Mouse (Mus musculus) C2C12 (cell line): ENCODE data around the gene Pear1. TPM values are rescaled to one million over a fixed set of nuclear protein-coding genes. Genes with fewer than 3 reads are reported as not detected.

Experiments
- H3K27me3 ChIP-seq: one replicate; pipeline ENCODE4 v1.6.1; 2011; ENCODE audit not compliant: control insufficient read depth, insufficient read depth, insufficient read length
- H3K36me3 ChIP-seq: one replicate; pipeline ENCODE4 v1.6.1; 2011; ENCODE audit not compliant: control insufficient read depth, insufficient read depth
- H3K4me3 ChIP-seq: one replicate; pipeline ENCODE4 v1.5.1; 2011; ENCODE audit warnings: mild to moderate bottlenecking, control low read depth; ENCODE audit not compliant: poor library complexity, insufficient read depth, severe bottlenecking
- H3K79me2 ChIP-seq: one replicate; pipeline ENCODE4 v1.6.1; 2011; ENCODE audit not compliant: control insufficient read depth, insufficient read depth
- H3K79me3 ChIP-seq: one replicate; pipeline ENCODE4 v1.6.1; 2011; ENCODE audit warnings: low read depth, control low read depth
- H3ac ChIP-seq: one replicate; pipeline ENCODE3; 2011; ENCODE audit warnings: low read depth; ENCODE audit not compliant: control insufficient read depth, insufficient read length
- CEBPB ChIP-seq: IDR thresholded peaks from one replicate; pipeline ENCODE4 v1.6.1; 2011; ENCODE audit warnings: low read depth, mild to moderate bottlenecking, control low read depth, moderate library complexity
- CTCF ChIP-seq: IDR thresholded peaks from one replicate; pipeline ENCODE4 v1.5.1; 2011; ENCODE audit not compliant: control insufficient read depth, insufficient read depth, insufficient read length
- FOSL1 ChIP-seq: IDR thresholded peaks from one replicate; pipeline ENCODE4 v1.8.0; 2011; ENCODE audit warnings: mild to moderate bottlenecking, low read length; ENCODE audit not compliant: poor library complexity, insufficient read depth, severe bottlenecking
- MAX ChIP-seq: IDR thresholded peaks from one replicate; pipeline ENCODE4 v1.6.1; 2011; ENCODE audit warnings: mild to moderate bottlenecking, control low read depth
- MYOD1 ChIP-seq: IDR thresholded peaks from one replicate; pipeline ENCODE4 v1.6.1; 2011; ENCODE audit warnings: low read depth; ENCODE audit not compliant: control insufficient read depth, insufficient read length
- MYOG ChIP-seq: IDR thresholded peaks from one replicate; pipeline ENCODE4 v1.6.1; 2011; ENCODE audit not compliant: control insufficient read depth, insufficient read length; ENCODE audit errors: extremely low read depth
- USF1 ChIP-seq: IDR thresholded peaks from one replicate; pipeline ENCODE4 v1.6.1; 2011; ENCODE audit warnings: low read depth, mild to moderate bottlenecking, control low read depth, moderate library complexity
- polyA plus RNA-seq: library from polyadenylated mRNA; unstranded; fragments of >200 nt; fragmentation: generic; extraction: Trizol; gene quantifications from one replicate; pipeline ENCODE4 v1.2.1, GENCODE M21; 2012; ENCODE audit warnings: missing spikeins

Gene Pear1
- polyA plus RNA-seq, 1 experiment: 1.7 TPM

DNA sequence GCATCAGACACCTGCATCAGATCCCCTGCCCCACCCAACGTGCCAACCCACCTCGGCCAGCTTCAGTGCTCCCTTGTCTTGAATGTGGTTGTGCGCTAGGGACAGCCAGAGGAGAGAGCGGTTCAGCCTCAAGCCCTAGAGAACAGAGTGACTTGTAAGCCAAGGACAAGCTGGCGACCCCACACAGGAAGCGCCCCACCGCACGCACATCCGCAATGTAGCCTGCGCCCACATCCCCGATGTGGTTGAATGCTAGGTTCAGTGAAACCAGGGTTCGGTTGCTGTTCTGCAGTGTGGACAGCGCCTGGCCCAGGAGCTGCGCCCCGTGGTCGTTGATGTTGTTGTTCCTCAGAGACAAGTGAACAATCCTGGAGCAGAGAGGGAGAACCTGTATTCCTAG lies 81.4 kb downstream of the Pear1 start:
- TF ChIP-seq MYOG (no peak), FOSL1 (no peak), CEBPB (no peak), CTCF (no peak), USF1 (no peak), MYOD1 (no peak), MAX (no peak)
- no peaks in the 10 kb centered on the region for H3K36me3 ChIP-seq
- H3ac ChIP-seq: no peak overlapping the region
- no peaks in the 10 kb centered on the region for H3K79me2 ChIP-seq
- H3K79me3 ChIP-seq: no peaks in the 10 kb centered on the region
- H3K4me3 ChIP-seq: no peak overlapping the region
- peaks cover 10% of the 10 kb centered on the region for H3K27me3 ChIP-seq

DNA sequence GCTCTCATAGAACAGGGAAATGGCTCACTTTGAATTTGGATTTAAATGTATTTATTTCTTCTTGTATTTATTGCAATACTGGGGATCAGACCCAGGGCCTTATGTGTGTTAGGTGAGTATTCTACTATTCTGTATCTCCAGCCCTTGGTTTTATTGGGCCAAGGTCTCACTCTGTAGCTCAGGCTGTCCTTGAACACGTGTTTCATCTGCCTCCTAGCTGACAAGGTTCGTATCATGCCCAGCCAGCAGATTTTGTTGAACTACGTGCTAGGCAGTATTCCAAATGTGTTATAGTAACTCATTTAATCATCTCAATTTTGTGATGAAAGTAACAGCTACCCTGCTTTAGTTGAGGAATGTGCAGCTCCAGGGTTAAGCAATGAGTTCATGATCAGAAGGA lies 82.1 kb downstream of the Pear1 start:
- Histone ChIP-seq H3K36me3 (no peaks in the 10 kb centered on the region), H3ac (no peak overlapping the region), H3K79me2 (no peaks in the 10 kb centered on the region), H3K4me3 (no peak overlapping the region), H3K79me3 (no peaks in the 10 kb centered on the region), H3K27me3 (peaks cover 7% of the 10 kb centered on the region)
- TF ChIP-seq MYOD1 (no peak), MAX (no peak), USF1 (no peak), CTCF (no peak), FOSL1 (no peak), MYOG (no peak), CEBPB (no peak)

DNA sequence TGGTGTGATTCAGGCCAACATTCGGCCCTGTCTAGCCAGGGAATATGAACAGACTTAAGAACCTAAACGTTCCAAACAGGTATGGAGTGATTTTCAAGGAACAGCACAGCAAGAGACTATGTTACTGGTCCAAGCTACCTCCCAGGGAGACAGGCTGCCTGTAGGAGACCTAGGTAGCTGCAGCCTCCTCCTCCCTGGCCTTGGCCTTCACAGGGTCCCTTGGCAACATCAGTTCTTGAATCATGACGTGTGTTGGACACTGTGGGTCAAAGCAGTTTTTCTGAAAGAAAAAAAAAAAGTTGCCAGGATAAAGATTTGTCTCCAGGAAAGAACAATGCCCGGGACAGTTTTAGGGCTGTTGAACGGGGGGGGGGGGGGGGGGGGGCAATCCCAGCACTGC lies 85.2 kb downstream of the Pear1 start:
- H3ac ChIP-seq: no peak overlapping the region
- H3K79me3 ChIP-seq: no peaks in the 10 kb centered on the region
- H3K27me3 ChIP-seq: no peaks in the 10 kb centered on the region
- H3K4me3 ChIP-seq: no peak overlapping the region
- no peaks in the 10 kb centered on the region for H3K79me2 ChIP-seq
- TF ChIP-seq USF1: no peak
- no peak for TF ChIP-seq CTCF
- TF ChIP-seq MYOD1: no peak
- TF ChIP-seq MAX: no peak
- no peaks in the 10 kb centered on the region for H3K36me3 ChIP-seq

DNA sequence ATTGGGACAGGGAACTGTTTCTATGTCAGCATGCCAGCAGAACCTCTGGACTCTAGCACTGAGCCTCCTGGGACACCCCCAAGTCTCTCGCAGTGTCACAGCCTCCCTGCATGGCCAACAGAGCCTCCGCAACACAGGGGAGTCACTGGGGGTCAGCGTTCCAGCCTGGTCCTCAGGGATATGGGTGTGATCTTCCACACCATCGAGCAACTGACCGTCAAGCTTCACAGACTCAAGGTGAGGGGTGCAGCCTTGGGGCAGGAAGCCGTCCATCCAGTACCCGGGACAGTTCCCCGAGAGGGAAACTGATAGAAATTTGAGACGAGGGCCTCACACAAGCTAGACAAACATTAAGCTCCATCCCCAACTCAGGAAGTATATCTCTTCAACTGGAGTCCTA lies 88.8 kb downstream of the Pear1 start:
- no peak for TF ChIP-seq FOSL1
- no peaks in the 10 kb centered on the region for H3K36me3 ChIP-seq
- H3K79me2 ChIP-seq: no peaks in the 10 kb centered on the region
- H3K4me3 ChIP-seq: no peak overlapping the region
- no peaks in the 10 kb centered on the region for H3K79me3 ChIP-seq
- H3ac ChIP-seq: no peak overlapping the region
- H3K27me3 ChIP-seq: no peaks in the 10 kb centered on the region

DNA sequence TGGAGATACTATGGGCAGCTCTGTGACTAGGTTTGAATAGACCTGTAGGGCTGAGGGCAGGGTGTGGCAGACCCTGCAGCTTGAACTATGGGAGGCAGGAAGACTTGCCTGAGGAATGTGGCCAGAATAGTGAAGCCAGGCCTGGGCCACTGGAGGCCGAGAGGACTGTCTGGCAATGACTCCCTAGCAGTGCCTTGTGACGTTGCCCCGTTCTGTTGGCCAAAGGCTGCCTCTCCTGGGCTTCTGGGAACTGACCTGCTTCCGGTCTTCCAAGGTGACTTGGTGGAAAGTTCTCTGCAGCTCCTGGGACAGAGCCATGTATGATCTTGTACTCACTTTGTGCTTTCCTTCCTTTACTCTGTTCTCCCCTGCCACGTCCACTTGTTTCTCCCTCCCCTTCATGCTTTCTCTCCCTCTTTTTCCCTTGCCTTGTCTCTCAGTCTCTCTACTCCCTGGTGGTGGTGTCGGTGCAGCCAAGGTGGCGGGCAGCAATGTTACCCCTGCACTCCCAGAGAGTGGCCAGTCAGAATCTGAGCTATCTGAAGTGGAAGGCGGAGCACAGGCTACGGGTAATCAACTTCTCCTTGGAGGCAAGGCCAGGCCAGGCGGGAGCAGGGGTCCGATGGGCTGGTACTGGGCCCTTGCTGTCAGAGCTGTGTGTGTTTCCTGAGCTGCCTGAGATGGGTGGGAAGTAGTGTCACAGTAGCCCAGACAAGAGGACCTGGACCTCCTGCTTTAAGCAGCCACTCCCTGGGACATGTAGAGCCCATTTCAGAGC lies 89.9 kb downstream of the Pear1 start:
- no peaks in the 10 kb centered on the region for H3K79me2 ChIP-seq
- H3K36me3 ChIP-seq: no peaks in the 10 kb centered on the region
- H3ac ChIP-seq: no peak overlapping the region
- H3K79me3 ChIP-seq: no peaks in the 10 kb centered on the region
- TF ChIP-seq MYOD1 (no peak), CEBPB (no peak), USF1 (no peak), CTCF (no peak), MYOG (no peak)
- no peaks in the 10 kb centered on the region for H3K27me3 ChIP-seq
- no peak overlapping the region for H3K4me3 ChIP-seq

DNA sequence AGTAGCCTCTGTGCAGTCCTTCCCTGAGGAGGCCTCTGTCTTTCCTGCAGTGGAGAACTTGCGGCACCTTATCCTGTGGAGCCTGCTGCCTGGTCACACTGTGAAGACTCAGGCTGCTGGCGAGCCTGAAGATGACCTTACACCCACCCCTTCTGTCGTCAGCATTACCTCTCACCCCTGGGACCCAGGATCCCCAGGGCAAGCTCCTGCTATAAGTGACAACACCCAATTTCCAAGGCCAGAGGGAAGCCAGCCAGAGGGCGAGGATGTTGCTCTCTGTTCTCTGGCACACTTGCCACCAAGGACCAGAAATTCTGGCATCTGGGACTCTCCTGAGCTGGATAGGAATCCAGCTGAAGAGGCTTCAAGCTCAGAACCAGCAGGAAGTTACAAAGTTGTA lies 91.0 kb downstream of the Pear1 start:
- H3K27me3 ChIP-seq: no peaks in the 10 kb centered on the region
- H3K79me3 ChIP-seq: no peaks in the 10 kb centered on the region
- TF ChIP-seq MAX (no peak), MYOD1 (no peak), CEBPB (no peak), MYOG (no peak), USF1 (no peak), CTCF (no peak), FOSL1 (no peak)
- H3ac ChIP-seq: no peak overlapping the region
- H3K79me2 ChIP-seq: no peaks in the 10 kb centered on the region
- no peak overlapping the region for H3K4me3 ChIP-seq
- no peaks in the 10 kb centered on the region for H3K36me3 ChIP-seq
